Mouse (Mus musculus) midbrain, embryonic 14.5 days (tissue): ENCODE measurements at regions not wholly inside any gene's neighbourhood (a gene's known extent, or its start where the extent isn't known, plus 50 kb on each side); places are given as distances from the start of the nearest gene placed in this dataset.
A peak's percentile ranks its signal among the peaks of the same experiment; 100 is the strongest.

Experiments
- ATAC-seq: fragments of 200-750 bp; cut with Nextera tagmentation; 2 replicates; pipeline ENCODE4 v1.8.0; 2017; ENCODE audit warnings: moderate number of reproducible peaks, moderate library complexity; ENCODE audit not compliant: low FRiP score, low TSS enrichment
- DNase-seq: peaks from one replicate; pipeline ENCODE4 v3.0.0-alpha.2; 2015
- H3K27ac ChIP-seq: fragments of 300-500 bp; sonication (generic); replicated peaks from 2 replicates; pipeline ENCODE4 v1.5.1; 2014; ENCODE audit warnings: mild to moderate bottlenecking, low read depth, low read length, moderate library complexity
- H3K27me3 ChIP-seq: fragments of 300-500 bp; sonication (generic); 2 replicates; pipeline ENCODE4 v1.6.1; 2014; ENCODE audit warnings: low read length, control low read depth, mixed read lengths; ENCODE audit not compliant: control insufficient read depth, insufficient read depth
- H3K36me3 ChIP-seq: fragments of 300-500 bp; sonication (generic); 2 replicates; pipeline ENCODE4 v1.6.1; 2014; ENCODE audit warnings: low read length, control low read depth; ENCODE audit not compliant: control insufficient read depth, insufficient read depth
- H3K4me1 ChIP-seq: fragments of 300-500 bp; sonication (generic); 2 replicates; pipeline ENCODE4 v1.6.1; 2014; ENCODE audit warnings: mild to moderate bottlenecking, antibody characterized with exemption, low read length, control low read depth; ENCODE audit not compliant: control insufficient read depth, insufficient read depth
- H3K4me2 ChIP-seq: fragments of 300-500 bp; sonication (generic); 2 replicates; pipeline ENCODE4 v1.6.1; 2014; ENCODE audit warnings: mild to moderate bottlenecking, low read length, moderate library complexity
- H3K4me3 ChIP-seq: fragments of 300-500 bp; sonication (generic); replicated peaks from 2 replicates; pipeline ENCODE4 v1.5.1; 2014; ENCODE audit warnings: low read depth, low read length
- H3K9ac ChIP-seq: fragments of 300-500 bp; sonication (generic); replicated peaks from 2 replicates; pipeline ENCODE4 v1.6.1; 2014; ENCODE audit warnings: mild to moderate bottlenecking, low read length, moderate library complexity
- H3K9me3 ChIP-seq: fragments of 300-500 bp; sonication (generic); 2 replicates; pipeline ENCODE4 v1.6.1; 2016; ENCODE audit warnings: low read length, control low read depth, mixed read lengths; ENCODE audit not compliant: control insufficient read depth
- WGBS: fragments of 180-500 bp; shearing (Covaris S2); extraction: QIAGEN DNeasy Blood & Tissue Kit; methylation state at CpG from one replicate; pipeline ENCODE4 v1.1.7; 2014; 5-methylcytosine and 5-hydroxymethylcytosine counted together

DNA sequence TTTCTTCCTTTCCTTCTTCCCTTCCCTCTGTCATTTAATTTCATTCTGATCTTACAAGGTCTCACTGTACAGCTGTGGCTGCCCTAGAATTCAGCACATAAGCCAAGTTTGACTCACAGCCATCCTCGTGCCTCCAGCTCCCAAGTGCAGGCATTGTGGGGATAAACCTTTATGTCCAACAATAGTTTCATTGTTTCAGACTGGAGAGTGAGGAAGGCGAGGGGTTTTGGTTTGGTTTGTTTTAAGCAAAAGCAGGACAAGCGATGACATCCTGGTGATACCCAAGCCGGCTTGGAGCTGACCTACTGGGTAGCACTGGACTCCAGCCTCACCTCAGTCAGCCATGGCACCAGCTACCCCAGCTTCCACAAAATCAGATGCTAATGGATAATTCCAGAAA is 1603.5 kb upstream of the Gulo start:
- Histone ChIP-seq H3K9me3 (no peaks in the 10 kb centered on the region), H3K4me1 (peaks cover 15% of the 10 kb centered on the region; the same call in 1 of the 2 replicates), H3K27ac (no peak overlapping the region), H3K4me2 (no peak overlapping the region), H3K27me3 (0 out of 2 replicates have a peak, but pooled peaks cover 5% of the 10 kb centered on the region), H3K4me3 (no peak overlapping the region), H3K36me3 (no peaks in the 10 kb centered on the region), H3K9ac (no peak overlapping the region)
- WGBS: 38% methylated on average over 4 of the region's 4 CpGs
- ATAC-seq: no peak
- DNase-seq: no peak

DNA sequence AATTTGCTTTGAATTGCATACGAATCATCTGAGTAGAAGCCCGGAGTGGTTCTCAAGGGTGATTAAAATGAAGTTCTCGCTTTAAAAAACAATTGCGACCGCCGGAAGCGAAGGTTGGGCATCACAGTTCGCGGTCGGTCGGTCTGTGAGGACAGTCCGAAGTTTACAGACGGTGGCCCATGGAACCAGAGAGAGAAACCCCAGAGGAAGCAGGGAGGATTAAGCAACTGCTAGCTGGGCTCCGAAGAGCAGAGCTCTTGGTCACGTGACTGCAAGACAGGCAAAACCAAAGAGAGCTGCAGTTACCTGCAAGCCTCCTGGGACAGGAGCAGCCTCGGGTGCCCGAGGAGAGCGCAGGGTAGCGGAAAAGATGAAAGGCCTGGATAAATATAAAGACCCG is 1599.3 kb upstream of the Gulo start:
- WGBS: 12% methylated on average over 20 of the region's 20 CpGs
- Histone ChIP-seq H3K27me3 (0 out of 2 replicates have a peak, but pooled peaks cover 4% of the 10 kb centered on the region), H3K4me1 (peaks cover 10% of the 10 kb centered on the region; the same call in 1 of the 2 replicates)

DNA sequence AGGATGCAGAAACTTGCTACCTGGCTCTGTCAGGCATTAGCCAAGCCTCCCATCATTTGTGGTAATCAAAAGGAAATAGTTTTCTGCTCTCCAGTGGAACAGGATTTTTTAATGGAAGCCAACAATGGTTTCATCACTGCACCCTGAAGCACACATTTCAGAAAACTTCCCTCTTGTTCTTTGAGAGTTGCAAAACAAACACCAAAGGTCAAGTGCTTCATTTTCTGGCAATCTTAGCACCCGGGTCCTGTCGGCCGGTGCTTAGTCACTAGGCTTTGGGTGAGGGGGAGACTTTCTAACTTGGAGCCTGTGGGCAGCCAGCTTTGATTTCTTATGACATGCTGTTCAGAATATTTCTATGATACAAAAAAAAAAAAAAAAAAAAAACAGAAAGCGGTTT is 1594.0 kb upstream of the Gulo start:
- ATAC-seq (no peak), DNase-seq (no peak)
- H3K27ac ChIP-seq: no peak overlapping the region
- no peaks in the 10 kb centered on the region for H3K27me3 ChIP-seq
- 86% methylated on average over 4 of the region's 4 CpGs for WGBS
- H3K4me2 ChIP-seq: no peak overlapping the region
- H3K36me3 ChIP-seq: no peaks in the 10 kb centered on the region
- H3K4me1 ChIP-seq: peaks cover 1% of the 10 kb centered on the region; the same call in 1 of the 2 replicates
- H3K4me3 ChIP-seq: no peak overlapping the region
- no peaks in the 10 kb centered on the region for H3K9me3 ChIP-seq
- H3K9ac ChIP-seq: no peak overlapping the region

More for the DNA sequence above, 1599.3 kb upstream of the Gulo start:
- no peak overlapping the region; the same call in 1 of the 2 replicates for H3K9ac ChIP-seq
- peak overlapping the region; percentile 12; the same call in 1 of the 2 replicates for H3K4me3 ChIP-seq
- H3K36me3 ChIP-seq: no peaks in the 10 kb centered on the region
- DNase-seq: peak; percentile 73
- no peaks in the 10 kb centered on the region for H3K9me3 ChIP-seq
- H3K4me2 ChIP-seq: peak overlapping the region; percentile 54
- H3K27ac ChIP-seq: no peak overlapping the region
- no peak; the same call in 1 of the 2 replicates for ATAC-seq

DNA sequence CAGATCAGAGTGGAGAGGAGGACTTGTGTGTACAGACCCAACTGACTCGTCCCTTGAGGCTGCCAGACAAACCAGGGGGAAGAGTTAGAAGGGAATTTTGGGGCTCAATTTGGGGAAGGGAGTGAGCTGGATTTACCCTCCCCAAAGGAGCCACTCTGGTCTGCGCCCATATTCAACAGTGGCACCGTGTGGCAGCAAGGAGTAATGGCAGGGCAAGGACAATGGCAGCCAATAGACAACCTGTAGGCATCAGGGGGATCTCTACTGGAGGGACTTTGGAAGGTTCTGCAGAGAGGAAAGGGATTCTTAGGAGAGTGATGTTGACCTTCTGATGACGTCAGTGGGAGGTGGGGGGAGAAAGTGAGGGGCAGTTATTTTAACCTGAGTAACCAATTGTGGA is 1590.7 kb upstream of the Gulo start:
- Histone ChIP-seq H3K4me1 (no peaks in the 10 kb centered on the region), H3K9me3 (no peaks in the 10 kb centered on the region), H3K27me3 (no peaks in the 10 kb centered on the region), H3K9ac (no peak overlapping the region), H3K27ac (no peak overlapping the region), H3K4me2 (no peak overlapping the region), H3K4me3 (no peak overlapping the region), H3K36me3 (no peaks in the 10 kb centered on the region)
- ATAC-seq (no peak), DNase-seq (peak; percentile 62)
- 24% methylated on average over 4 of the region's 4 CpGs for WGBS

DNA sequence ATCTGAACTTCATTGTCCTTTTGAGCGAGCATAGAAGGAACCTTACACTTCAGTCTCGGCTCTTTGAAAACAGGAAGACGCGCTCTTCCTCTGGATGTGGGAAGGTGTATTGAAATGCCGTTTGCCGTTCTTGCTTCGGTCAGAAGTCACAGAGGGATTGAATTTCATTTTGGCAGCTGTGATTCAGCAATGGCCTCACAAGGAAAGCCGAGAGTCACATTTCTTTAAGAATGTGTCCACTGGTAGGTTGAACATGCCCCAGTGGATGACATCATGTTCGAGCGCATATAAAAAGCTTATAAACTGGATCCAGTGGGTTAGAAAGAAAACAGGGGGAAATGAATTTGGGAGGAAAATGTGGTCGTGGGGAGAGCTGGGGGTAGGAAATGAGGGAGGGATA is 1579.6 kb upstream of the Gulo start:
- no peak for DNase-seq
- WGBS: 94% methylated on average over 11 of the region's 11 CpGs
- ATAC-seq: no peak

DNA sequence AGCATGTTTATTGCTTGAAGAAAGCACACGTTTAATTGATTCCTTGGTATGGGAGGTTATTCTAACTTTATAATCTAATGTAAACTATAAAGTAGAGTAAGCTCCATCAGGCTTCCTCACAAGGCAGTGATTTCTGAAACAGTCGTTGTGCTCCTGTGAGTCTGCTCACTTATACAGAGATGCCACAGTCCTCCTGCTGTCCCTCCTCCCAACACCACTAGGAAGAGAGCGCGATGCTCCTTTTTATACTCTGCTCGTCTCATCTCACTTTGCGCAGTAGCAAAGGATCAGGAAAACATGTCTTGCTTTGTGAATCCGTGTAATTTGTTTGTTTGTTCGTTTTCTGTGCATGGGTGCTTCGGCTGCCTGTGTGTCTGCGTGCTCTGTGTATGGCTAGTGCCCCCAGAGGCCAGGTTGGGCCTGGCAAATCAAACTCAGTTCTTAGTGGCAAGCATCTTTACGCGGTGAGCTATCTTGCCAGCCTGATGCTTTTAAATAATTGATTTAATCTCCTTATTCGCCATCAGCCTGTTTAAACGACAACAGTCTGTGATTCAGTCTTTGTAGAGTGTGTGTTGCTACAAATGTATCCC is 1575.5 kb upstream of the Gulo start:
- Histone ChIP-seq H3K27me3 (no peaks in the 10 kb centered on the region), H3K9ac (no peak overlapping the region), H3K4me3 (no peak overlapping the region), H3K4me2 (no peak overlapping the region), H3K36me3 (no peaks in the 10 kb centered on the region), H3K4me1 (no peaks in the 10 kb centered on the region), H3K27ac (no peak overlapping the region), H3K9me3 (no peaks in the 10 kb centered on the region)
- DNase-seq: peak; percentile 73
- no peak for ATAC-seq
- 47% methylated on average over 14 of the region's 14 CpGs for WGBS

More for the DNA sequence above, 1579.6 kb upstream of the Gulo start:
- Histone ChIP-seq H3K36me3 (no peaks in the 10 kb centered on the region), H3K9ac (no peak overlapping the region), H3K4me1 (no peaks in the 10 kb centered on the region), H3K27ac (no peak overlapping the region), H3K9me3 (no peaks in the 10 kb centered on the region), H3K27me3 (no peaks in the 10 kb centered on the region), H3K4me2 (no peak overlapping the region), H3K4me3 (no peak overlapping the region)

DNA sequence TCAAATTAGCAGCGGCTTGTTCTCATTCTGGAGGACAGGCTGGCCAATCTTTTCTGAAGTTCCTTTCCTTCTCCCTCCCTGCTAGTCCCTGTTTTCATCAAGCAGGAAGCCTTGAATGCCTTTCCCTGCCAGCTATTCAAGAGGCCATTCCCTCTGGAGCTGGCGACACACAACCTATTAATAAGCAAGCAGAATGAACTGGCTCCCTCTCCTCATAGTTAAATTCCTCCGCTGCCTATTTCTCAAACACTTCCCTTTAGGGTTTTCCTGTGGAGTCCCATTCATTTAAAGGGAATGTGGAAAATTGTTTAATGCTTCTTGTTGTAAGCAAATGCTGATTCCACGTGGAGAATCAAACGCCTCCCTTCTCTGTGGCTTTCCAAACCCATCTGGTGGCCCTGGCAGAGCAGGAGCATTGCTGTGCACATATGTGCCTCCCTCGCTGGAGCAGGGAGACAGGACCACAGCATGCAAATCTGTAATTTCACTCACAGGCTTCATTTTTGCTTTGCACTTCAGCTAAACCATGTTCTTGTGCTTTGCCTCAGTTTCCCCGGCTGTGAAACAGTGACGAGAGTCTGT is 1573.3 kb upstream of the Gulo start:
- WGBS: 62% methylated on average over 8 of the region's 8 CpGs
- Histone ChIP-seq H3K4me2 (no peak overlapping the region), H3K36me3 (no peaks in the 10 kb centered on the region), H3K9ac (no peak overlapping the region), H3K4me1 (no peaks in the 10 kb centered on the region), H3K4me3 (no peak overlapping the region), H3K27ac (no peak overlapping the region), H3K27me3 (no peaks in the 10 kb centered on the region), H3K9me3 (no peaks in the 10 kb centered on the region)
- DNase-seq (peak; percentile 55), ATAC-seq (no peak)

DNA sequence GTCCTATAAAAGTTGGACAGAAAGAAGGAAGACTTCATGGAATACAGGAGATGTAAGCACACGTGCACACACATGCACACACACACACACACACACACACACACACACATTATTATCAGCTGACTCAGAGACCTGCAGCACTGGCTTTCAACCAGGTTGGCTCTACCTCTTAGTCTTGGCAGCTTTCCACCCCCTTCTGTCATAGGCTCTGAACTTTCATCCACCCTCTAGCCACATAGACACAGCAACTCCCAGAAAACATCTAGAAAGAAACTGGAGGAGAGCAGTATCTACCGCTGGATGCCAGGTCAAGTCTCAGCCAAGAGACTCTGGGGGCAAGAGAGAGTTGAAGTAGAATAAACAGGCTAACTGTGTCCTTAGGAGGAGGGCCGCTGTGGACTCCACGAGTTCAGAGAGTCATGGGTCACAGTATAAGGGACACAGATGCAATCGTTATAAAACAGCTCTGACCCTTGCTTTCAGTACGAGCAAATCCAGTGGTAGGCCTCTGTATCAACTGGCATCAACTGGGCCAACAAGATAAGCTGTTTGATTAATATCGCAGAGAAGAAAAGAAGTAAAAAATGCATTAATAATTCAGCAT is 1565.4 kb upstream of the Gulo start:
- no peak overlapping the region for H3K4me3 ChIP-seq
- no peaks in the 10 kb centered on the region for H3K27me3 ChIP-seq
- H3K27ac ChIP-seq: no peak overlapping the region
- H3K4me2 ChIP-seq: no peak overlapping the region
- H3K9me3 ChIP-seq: no peaks in the 10 kb centered on the region
- no peak overlapping the region for H3K9ac ChIP-seq
- no peaks in the 10 kb centered on the region for H3K36me3 ChIP-seq
- no peak for ATAC-seq
- H3K4me1 ChIP-seq: peaks cover 6% of the 10 kb centered on the region
- 90% methylated on average over 7 of the region's 7 CpGs for WGBS
- DNase-seq: no peak
